Comparison of ENCODE assay signal across 15 mouse cellular contexts in the genomic region with DNA sequence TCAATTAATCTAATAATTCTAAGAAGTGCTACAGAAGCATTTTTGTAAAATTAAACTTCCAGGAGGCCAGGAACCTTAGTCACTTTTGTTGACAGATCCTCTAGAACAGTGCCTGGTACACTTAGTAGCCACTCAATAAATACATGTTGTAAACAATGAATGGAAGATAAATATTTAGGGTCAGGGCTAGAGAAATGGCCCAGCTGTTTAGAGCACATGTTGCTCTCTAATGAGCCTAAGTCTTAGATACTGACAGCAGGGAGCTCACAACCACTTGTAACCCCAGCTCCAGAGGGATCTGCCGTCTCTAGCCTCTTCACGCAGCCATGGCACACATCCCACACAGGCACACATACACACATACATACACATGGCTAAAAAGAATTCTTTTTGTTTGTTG. TPM values are rescaled to one million over a fixed set of nuclear protein-coding genes. Genes with fewer than 3 reads are reported as not detected.
"Had no signal": no experiment of that assay in that cellular context is flagged by ENCODE, and none has a peak within 500 bp of the region (broad histone marks: within the 10 kb centered on the region; RNA-seq: fewer than 3 reads in every experiment).

No protein-coding gene starts in this region.

- ATAC-seq: inflammation-experienced regulatory T-cells, adult 6 months; liver, embryonic 12.5 days; midbrain, embryonic 13.5 days had no signal

- H3K36me3 ChIP-seq: limb, embryonic 13.5 days; liver, embryonic 12.5 days; midbrain, embryonic 13.5 days; neural tube, embryonic 15.5 days had no signal

- H3K4me2 ChIP-seq: limb, embryonic 13.5 days; liver, embryonic 12.5 days; midbrain, embryonic 13.5 days; neural tube, embryonic 15.5 days had no signal

- H3K27ac ChIP-seq: layer of hippocampus, adult 2 months; limb, embryonic 13.5 days; liver, embryonic 12.5 days; midbrain, embryonic 13.5 days; neural tube, embryonic 15.5 days had no signal

- H3K9me3 ChIP-seq: limb, embryonic 13.5 days; liver, embryonic 12.5 days; midbrain, embryonic 13.5 days; neural tube, embryonic 15.5 days had no signal

- DNase-seq: kidney, adult 9 months; kidney, postnatal 10 days; kidney, postnatal 4 days; left cerebral cortex, postnatal 4 days; right cerebral cortex, adult 18-20 months; right cerebral cortex, postnatal 25 days; thymus, postnatal 36 days had no signal

- H3K9ac ChIP-seq: limb, embryonic 13.5 days; liver, embryonic 12.5 days; midbrain, embryonic 13.5 days; neural tube, embryonic 15.5 days had no signal

- H3K4me3 ChIP-seq: layer of hippocampus, adult 2 months; limb, embryonic 13.5 days; liver, embryonic 12.5 days; midbrain, embryonic 13.5 days; myocyte; neural tube, embryonic 15.5 days had no signal

- H3K27me3 ChIP-seq: limb, embryonic 13.5 days; liver, embryonic 12.5 days; midbrain, embryonic 13.5 days; neural tube, embryonic 15.5 days had no signal

RNA-seq across cellular contexts. Expression of a gene that starts 29.4 kb away (rescaled TPM):
- total RNA-seq: megakaryocyte-erythroid progenitor cell, adult 5-6 weeks had no signal
